Mouse (Mus musculus) CD4-positive, CD25-positive, alpha-beta regulatory T cell, adult 2 months (primary cell): ENCODE results near the gene Rtn3.

Experiments
- DNase-seq: peaks from one replicate; pipeline ENCODE4 v3.0.0-alpha.2; 2012; ENCODE audit warnings: low read depth, low spot score

The Rtn3 gene

DNA sequence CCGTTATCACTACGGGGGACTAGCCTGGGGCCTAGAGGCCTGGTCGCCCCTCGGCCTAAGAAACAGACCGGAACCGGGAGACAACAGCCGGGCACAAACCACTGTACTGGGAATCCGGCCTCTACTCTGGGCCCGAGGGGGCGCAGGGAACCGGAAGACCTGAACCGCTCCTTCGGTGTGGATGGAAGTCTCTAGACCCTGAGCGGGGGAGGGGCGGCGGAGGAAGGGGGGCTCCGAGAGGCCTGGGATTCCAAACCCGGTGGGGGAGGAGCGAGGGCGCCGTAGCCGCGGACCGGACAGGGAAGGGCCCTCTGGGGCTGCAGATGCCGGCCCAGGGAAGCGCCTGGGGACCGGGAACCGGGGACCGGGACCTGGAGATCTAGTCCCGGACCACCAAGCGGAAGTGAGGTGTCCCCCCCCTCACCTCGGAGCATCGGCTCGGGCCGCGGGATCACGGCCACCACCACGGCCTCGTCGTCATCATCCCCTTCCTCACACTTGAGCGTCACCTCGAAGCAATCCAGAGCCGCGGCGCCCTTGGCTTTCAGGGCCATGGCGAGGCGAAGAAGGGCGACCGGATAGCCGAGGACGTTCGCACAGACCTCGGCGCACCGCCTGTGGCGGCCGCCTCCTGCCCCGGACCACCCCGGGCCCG, 100.7 kb downstream of the Rtn3 start:
- DNase-seq: peak; percentile 56

- no peak for DNase-seq
These were observed 101.2 kb downstream of the Rtn3 start for GRCm38 (mm10) chr19:7381906-7382247.

GRCm38 (mm10) chr19:7377639-7378038, 105.4 kb downstream of the Rtn3 start:
- DNase-seq: no peak
